In the genomic region with DNA sequence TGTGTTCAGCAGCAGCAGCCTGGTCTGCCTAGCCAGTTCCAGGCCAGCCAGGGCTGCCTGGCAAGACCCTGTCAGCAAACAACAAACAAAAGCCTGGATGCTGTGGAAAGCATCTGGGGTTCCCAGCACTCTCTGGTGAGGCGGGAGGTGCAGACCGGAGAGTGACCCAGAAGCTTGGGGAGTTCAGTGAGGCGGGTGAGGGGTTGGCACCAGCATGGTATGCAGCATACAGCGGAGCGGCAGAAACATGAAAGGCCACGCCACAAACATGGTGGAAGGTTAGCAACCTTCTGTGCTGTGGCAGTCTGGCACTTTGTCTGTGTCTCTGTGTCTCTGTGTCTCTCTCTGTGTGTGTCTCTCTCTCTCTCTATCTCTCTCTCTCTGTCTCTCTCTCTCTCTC, we compare ENCODE assay signal across 16 mouse cellular contexts. TPM values are rescaled to one million over a fixed set of nuclear protein-coding genes. Genes with fewer than 3 reads are reported as not detected.
DNase-seq lines count a peak whose midpoint lies in the region; ATAC-seq and TF ChIP-seq lines count a peak whose summit lies in the region.
"Had no signal": no experiment of that assay in that cellular context is flagged by ENCODE, and none has a peak within 500 bp of the region (broad histone marks: within the 10 kb centered on the region; RNA-seq: fewer than 3 reads in every experiment).

No protein-coding gene starts in this region.

- ATAC-seq in erythroblast, adult 5-6 weeks (replicated peaks; ENCODE audit: low FRiP score, poor library complexity, severe bottlenecking): 0 out of 2 replicates have a peak, but pooled peaks have one; percentile 18
- ATAC-seq in liver, postnatal 0 days: no peak
- ATAC-seq in hindbrain, embryonic 13.5 days (ENCODE audit: low FRiP score): no peak

- H3K27ac ChIP-seq in CH12.LX (ENCODE audit: insufficient read depth, low read depth): no peak overlapping the region
- H3K27ac ChIP-seq in liver, postnatal 0 days (ENCODE audit: low read depth): peak overlapping the region; percentile 31; the same call in 1 of the 2 replicates
- no peak overlapping the region for H3K27ac ChIP-seq in hindbrain, embryonic 13.5 days
- H3K27ac ChIP-seq: hindbrain, embryonic 15.5 days; limb, embryonic 12.5 days had no signal

- no peak for TF ChIP-seq RAD21 in CH12.LX (IDR thresholded peaks at IDR 0.05; ENCODE audit: low read depth, low read length)

- in situ Hi-C loops in CH12.LX (cut with MboI; ENCODE audit: low pct_ligation_motif_present, low pct_unique_long_range_greater_than_20kb, low sequenced_read_pairs): no loop called here

- H3K4me2 ChIP-seq in CH12.LX (ENCODE audit: insufficient read depth, low read depth, poor library complexity, severe bottlenecking): peak overlapping the region; percentile 73
- peak overlapping the region; percentile 64 for H3K4me2 ChIP-seq in liver, postnatal 0 days (ENCODE audit: low read depth, low read length)
- no peak overlapping the region for H3K4me2 ChIP-seq in hindbrain, embryonic 13.5 days
- H3K4me2 ChIP-seq: hindbrain, embryonic 15.5 days; limb, embryonic 12.5 days had no signal

- DNase-seq in 3134 (ENCODE audit: extremely low read depth, insufficient read length, low spot score) (peak; percentile 32), CH12.LX (ENCODE audit: extremely low read depth) (no peak)
- DNase-seq in liver, postnatal 0 days: no peak
- DNase-seq in testis, postnatal 10 days (ENCODE audit: low spot score): no peak
- no peak for DNase-seq in frontal cortex, adult 2 months (ENCODE audit: extremely low spot score in 1 of 2, low spot score in 1 of 2)
- DNase-seq: cerebellum, adult 9-11 months; embryo, embryonic 11 days; gastrocnemius, postnatal 25 days; heart, postnatal 14 days; kidney, adult 9 months; thymus, adult 2 months had no signal

- dilution Hi-C loops in CH12.LX (cut with MboI; ENCODE audit: extremely low pct_ligation_motif_present, extremely low pct_unique_long_range_greater_than_20kb, low sequenced_read_pairs): no loop called here

- 82% methylated on average over 6 of the region's 6 CpGs for WGBS in liver, postnatal 0 days (ENCODE audit: insufficient replicate concordance)
- 83% methylated on average over 6 of the region's 6 CpGs for WGBS in hindbrain, embryonic 13.5 days

- peak overlapping the region in 1 of 3 experiments; percentile 4 for H3K4me3 ChIP-seq in CH12.LX (replicated peaks in 1 of 3; ENCODE audit: low read depth in 2 of 3, low read length in 2 of 3, poor library complexity in 1 of 3)
- H3K4me3 ChIP-seq in liver, postnatal 0 days (ENCODE audit: low read depth, low read length): peak overlapping the region; percentile 36
- H3K4me3 ChIP-seq in hindbrain, embryonic 13.5 days: no peak overlapping the region
- H3K4me3 ChIP-seq: hindbrain, embryonic 15.5 days; limb, embryonic 12.5 days; midbrain, embryonic 10.5 days had no signal

- no peak for TF ChIP-seq POLR2A in CH12.LX (IDR thresholded peaks at IDR 0.05; ENCODE audit: low read depth, low read length)

- peaks cover 23% of the 10 kb centered on the region for H3K9me3 ChIP-seq in CH12.LX (replicated peaks; ENCODE audit: low read length)
- 0 out of 2 replicates have a peak, but pooled peaks cover 4% of the 10 kb centered on the region for H3K9me3 ChIP-seq in liver, postnatal 0 days (ENCODE audit: low read length)
- H3K9me3 ChIP-seq in hindbrain, embryonic 13.5 days: 0 out of 2 replicates have a peak, but pooled peaks cover 8% of the 10 kb centered on the region
- H3K9me3 ChIP-seq: hindbrain, embryonic 15.5 days had no signal

- H3K36me3 ChIP-seq in CH12.LX (replicated peaks in 1 of 2; ENCODE audit: control insufficient read depth in 1 of 2, insufficient read depth in 1 of 2, low read length in 1 of 2): peaks cover 0 to 2% of the 10 kb centered on the region in 2 experiments
- no peaks in the 10 kb centered on the region for H3K36me3 ChIP-seq in liver, postnatal 0 days (replicated peaks; ENCODE audit: insufficient read depth, low read length)
- no peaks in the 10 kb centered on the region for H3K36me3 ChIP-seq in hindbrain, embryonic 13.5 days
- H3K36me3 ChIP-seq: hindbrain, embryonic 15.5 days; limb, embryonic 12.5 days; midbrain, embryonic 10.5 days had no signal

- no peak for TF ChIP-seq CTCF in CH12.LX (conservative IDR thresholded peaks at IDR 0.05 in 1 of 2, IDR thresholded peaks at IDR 0.05 in 1 of 2; ENCODE audit: low read depth in 2 of 2, low read length in 2 of 2)
- no peak for TF ChIP-seq CTCF in liver, postnatal 0 days (IDR thresholded peaks at IDR 0.05; ENCODE audit: low read depth)

- no peak for TF ChIP-seq EP300 in CH12.LX (IDR thresholded peaks at IDR 0.05; ENCODE audit: low read length)
- no peak for TF ChIP-seq EP300 in liver, postnatal 0 days (IDR thresholded peaks at IDR 0.05; ENCODE audit: low read depth)

- H3K79me2 ChIP-seq in CH12.LX (replicated peaks; ENCODE audit: control insufficient read depth, extremely low read depth, insufficient read depth, poor library complexity, severe bottlenecking): no peaks in the 10 kb centered on the region

- peaks cover 8 to 20% of the 10 kb centered on the region in 2 experiments for H3K4me1 ChIP-seq in CH12.LX (ENCODE audit: control insufficient read depth in 1 of 2, insufficient read depth in 2 of 2)
- H3K4me1 ChIP-seq in liver, postnatal 0 days (ENCODE audit: insufficient read depth): peaks cover 16% of the 10 kb centered on the region
- H3K4me1 ChIP-seq in hindbrain, embryonic 13.5 days (replicated peaks): peaks cover 10% of the 10 kb centered on the region
- H3K4me1 ChIP-seq: hindbrain, embryonic 15.5 days had no signal

- H3K9ac ChIP-seq in CH12.LX (ENCODE audit: insufficient read depth, low read depth): peak overlapping the region; percentile 46
- H3K9ac ChIP-seq in liver, postnatal 0 days (replicated peaks): peak overlapping the region; percentile 47; the same call in 1 of the 2 replicates
- H3K9ac ChIP-seq in hindbrain, embryonic 13.5 days: no peak overlapping the region
- H3K9ac ChIP-seq: hindbrain, embryonic 15.5 days; limb, embryonic 12.5 days had no signal

- no peaks in the 10 kb centered on the region for H3K27me3 ChIP-seq in CH12.LX (replicated peaks)
- H3K27me3 ChIP-seq in liver, postnatal 0 days (ENCODE audit: insufficient read depth, low read length): no peaks in the 10 kb centered on the region
- peaks cover 13% of the 10 kb centered on the region; the same call in 1 of the 2 replicates for H3K27me3 ChIP-seq in hindbrain, embryonic 13.5 days
- H3K27me3 ChIP-seq: hindbrain, embryonic 15.5 days had no signal

TF ChIP-seq in CH12.LX, 34 proteins besides CTCF, POLR2A, EP300 and RAD21 (continues in another document):
- TF ChIP-seq UBTF (IDR thresholded peaks at IDR 0.05; ENCODE audit: low read depth, low read length) (no peak), MXI1 (IDR thresholded peaks at IDR 0.05; ENCODE audit: low read depth, low read length) (no peak), SMC3 (IDR thresholded peaks at IDR 0.05; ENCODE audit: low read depth, low read length) (no peak), CHD1 (IDR thresholded peaks at IDR 0.05; ENCODE audit: low read depth, low read length) (no peak), GABPA (IDR thresholded peaks at IDR 0.05; ENCODE audit: insufficient replicate concordance, low read depth, low read length) (no peak), USF2 (conservative IDR thresholded peaks at IDR 0.05; ENCODE audit: low read depth, low read length) (no peak), KAT2A (IDR thresholded peaks at IDR 0.05; ENCODE audit: insufficient replicate concordance, low read length) (no peak), ZMIZ1 (IDR thresholded peaks at IDR 0.05; ENCODE audit: low read depth, low read length) (no peak), MEF2A (IDR thresholded peaks at IDR 0.05; ENCODE audit: borderline replicate concordance, low read depth, low read length) (no peak)

RNA-seq across cellular contexts. Expression of a gene that starts 1.3 kb away (rescaled TPM):
- total RNA-seq in CH12.LX (2012; rRNA removed): 4.8 and 5.1 TPM in 2 replicates
- total RNA-seq in CH12.LX (2014; rRNA removed): 1.3 and 1.8 TPM in 2 replicates
- polyA plus RNA-seq in CH12.LX (2012; ENCODE audit: insufficient read length, low read depth): 3.3 TPM in 2 replicates
- total RNA-seq in erythroblast, adult 5-6 weeks (2015; ENCODE audit: low replicate concordance): 31.3 and 37.1 TPM in 2 replicates
- 12.3 and 20.9 TPM in 2 replicates for total RNA-seq in erythroblast, adult 5-6 weeks (2017; ENCODE audit: low replicate concordance)
- polyA plus RNA-seq in liver, postnatal 0 days (2015; fragmentation: Nextera tagmentation; extraction: Ambion mirVana): 29.5 and 31.5 TPM in 2 replicates
- polyA plus RNA-seq in hindbrain, embryonic 13.5 days (2015; fragmentation: Nextera tagmentation; extraction: Ambion mirVana): 1.4 and 2.1 TPM in 2 replicates
- 6.7 and 6.9 TPM in 2 replicates for polyA plus RNA-seq in frontal cortex, adult 2 months (2012; rRNA removed)
- total RNA-seq: gastrocnemius, postnatal 25 days had no signal

RNA-seq across cellular contexts. Expression of a gene that starts 17.1 kb away (rescaled TPM):
- total RNA-seq in CH12.LX (2012; rRNA removed): 60.4 and 64.8 TPM in 2 replicates
- 49.2 and 51.4 TPM in 2 replicates for total RNA-seq in CH12.LX (2014; rRNA removed)
- 72.8 and 89.9 TPM in 2 replicates for polyA plus RNA-seq in CH12.LX (2012; ENCODE audit: insufficient read length, low read depth)
- total RNA-seq in erythroblast, adult 5-6 weeks (2015; ENCODE audit: low replicate concordance): 30.4 and 56.8 TPM in 2 replicates
- total RNA-seq in erythroblast, adult 5-6 weeks (2017; ENCODE audit: low replicate concordance): 32.1 and 37.9 TPM in 2 replicates
- 16.2 and 20.3 TPM in 2 replicates for polyA plus RNA-seq in liver, postnatal 0 days (2015; fragmentation: Nextera tagmentation; extraction: Ambion mirVana)
- 2.0 and 2.4 TPM in 2 replicates for polyA plus RNA-seq in hindbrain, embryonic 13.5 days (2015; fragmentation: Nextera tagmentation; extraction: Ambion mirVana)
- 7.1 and 8.2 TPM in 2 replicates for polyA plus RNA-seq in frontal cortex, adult 2 months (2012; rRNA removed)

RNA-seq across cellular contexts. Expression of a gene that starts 42.7 kb away (rescaled TPM):
- total RNA-seq in CH12.LX (2012; rRNA removed) (4.4 and 5.0 TPM in 2 replicates), CH12.LX (2014; rRNA removed) (0.58 and 0.62 TPM in 2 replicates)
- 2.0 TPM in 2 replicates for polyA plus RNA-seq in CH12.LX (2012; ENCODE audit: insufficient read length, low read depth)
- 3.6 and 4.0 TPM in 2 replicates for total RNA-seq in erythroblast, adult 5-6 weeks (2015; ENCODE audit: low replicate concordance)
- total RNA-seq in erythroblast, adult 5-6 weeks (2017; ENCODE audit: low replicate concordance): 4.5 and 4.9 TPM in 2 replicates
- 1.3 and 1.6 TPM in 2 replicates for polyA plus RNA-seq in liver, postnatal 0 days (2015; fragmentation: Nextera tagmentation; extraction: Ambion mirVana)
- polyA plus RNA-seq in hindbrain, embryonic 13.5 days (2015; fragmentation: Nextera tagmentation; extraction: Ambion mirVana): 0.13 and 0.17 TPM in 2 replicates
- 3.6 and 3.8 TPM in 2 replicates for polyA plus RNA-seq in frontal cortex, adult 2 months (2012; rRNA removed)

RNA-seq across cellular contexts. Expression of a gene that starts 49.7 kb away (rescaled TPM):
- total RNA-seq in CH12.LX (2012; rRNA removed) (4.9 and 7.0 TPM in 2 replicates), CH12.LX (2014; rRNA removed) (0.55 and 1.3 TPM in 2 replicates)
- polyA plus RNA-seq in CH12.LX (2012; ENCODE audit: insufficient read length, low read depth): 3.2 and 4.8 TPM in 2 replicates
- 3.8 and 4.8 TPM in 2 replicates for total RNA-seq in erythroblast, adult 5-6 weeks (2015; ENCODE audit: low replicate concordance)
- 0.84 and 1.0 TPM in 2 replicates for total RNA-seq in erythroblast, adult 5-6 weeks (2017; ENCODE audit: low replicate concordance)
- 21.7 and 24.8 TPM in 2 replicates for polyA plus RNA-seq in liver, postnatal 0 days (2015; fragmentation: Nextera tagmentation; extraction: Ambion mirVana)
- 4.0 and 4.1 TPM in 2 replicates for polyA plus RNA-seq in hindbrain, embryonic 13.5 days (2015; fragmentation: Nextera tagmentation; extraction: Ambion mirVana)
- 4.5 and 5.3 TPM in 2 replicates for polyA plus RNA-seq in frontal cortex, adult 2 months (2012; rRNA removed)
